Mouse (Mus musculus) testis, postnatal 10 days (tissue): Measurements from ENCODE around the gene Smc6.

Experiments
- DNase-seq: peaks from one replicate; pipeline ENCODE4 v3.0.0; 2021; ENCODE audit warnings: low spot score

Gene Smc6

GRCm38 (mm10) chr12:11265382-11266281 is at the start of gene Smc6, which contains the start of gene Gen1:
Gene Smc6 (plus strand): TSS chr12:11265886.
Gene Gen1 (minus strand): TSS chr12:11265801.
- DNase-seq, result peak; percentile 95

GRCm38 (mm10) chr12:11216454-11216853 is 49.2 kb upstream of the Smc6 start:
- DNase-seq, result no peak

- DNase-seq, result no peak
Measured at GRCm38 (mm10) chr12:11217726-11218250, 47.9 kb upstream of the Smc6 start.

- peak; percentile 57 for DNase-seq
Measured at GRCm38 (mm10) chr12:11221524-11222330, 44.0 kb upstream of the Smc6 start.

- DNase-seq, result no peak
Measured at GRCm38 (mm10) chr12:11222566-11222965, 43.1 kb upstream of the Smc6 start.

- DNase-seq, result no peak
Measured at GRCm38 (mm10) chr12:11223090-11223489, 42.6 kb upstream of the Smc6 start.

- no peak for DNase-seq
Measured at GRCm38 (mm10) chr12:11224722-11225121, 41.0 kb upstream of the Smc6 start.

GRCm38 (mm10) chr12:11226123-11226522 is 39.6 kb upstream of the Smc6 start:
- DNase-seq, result no peak

- no peak for DNase-seq
Measured at GRCm38 (mm10) chr12:11226529-11227268, 39.0 kb upstream of the Smc6 start.

GRCm38 (mm10) chr12:11230267-11230666 is 35.4 kb upstream of the Smc6 start:
- no peak for DNase-seq

- no peak for DNase-seq
Measured at GRCm38 (mm10) chr12:11235996-11236395, 29.7 kb upstream of the Smc6 start.

- no peak for DNase-seq
Measured at GRCm38 (mm10) chr12:11247460-11247859, 18.2 kb upstream of the Smc6 start.

- no peak for DNase-seq
Measured at GRCm38 (mm10) chr12:11250322-11250721, 15.4 kb upstream of the Smc6 start.

GRCm38 (mm10) chr12:11264895-11265294 is 791 bp upstream of the Smc6 start:
- no peak for DNase-seq

- peak; percentile 77 for DNase-seq
Measured at GRCm38 (mm10) chr12:11266282-11266985, 748 bp downstream of the Smc6 start.

- no peak for DNase-seq
Measured at GRCm38 (mm10) chr12:11267030-11267429, 1.3 kb downstream of the Smc6 start.

- no peak for DNase-seq
Measured at GRCm38 (mm10) chr12:11272568-11272967, 6.9 kb downstream of the Smc6 start.

GRCm38 (mm10) chr12:11273185-11273584 is 7.5 kb downstream of the Smc6 start:
- DNase-seq, result no peak

- DNase-seq, result no peak
Measured at GRCm38 (mm10) chr12:11276632-11277031, 10.9 kb downstream of the Smc6 start.

- DNase-seq, result no peak
Measured at GRCm38 (mm10) chr12:11277207-11277606, 11.5 kb downstream of the Smc6 start.

GRCm38 (mm10) chr12:11279886-11280285 is 14.2 kb downstream of the Smc6 start:
- DNase-seq, result no peak
